Mouse (Mus musculus) small intestine, adult 2 months (tissue): Measurements from ENCODE around the gene Sycn.

Experiments used
- CTCF ChIP-seq: fragments of 200-500 bp; IDR thresholded peaks from 2 replicates; pipeline ENCODE4 v1.5.1; 2012; ENCODE audit warnings: low read depth, mild to moderate bottlenecking, control low read depth, inconsistent platforms, low read length, moderate library complexity, mixed read lengths; ENCODE audit not compliant: insufficient replicate concordance, insufficient read length; ENCODE audit errors: extremely low read depth
- POLR2A ChIP-seq: fragments of 200-500 bp; IDR thresholded peaks from 2 replicates; pipeline ENCODE4 v1.6.1; 2012; ENCODE audit warnings: low read depth, mild to moderate bottlenecking, control low read depth, inconsistent platforms, low read length, moderate library complexity

- no peak for TF ChIP-seq POLR2A
- TF ChIP-seq CTCF, result no peak
Observed at GRCm38 (mm10) chr7:28546649-28547048, 6.0 kb downstream of the Sycn start.
